Mouse (Mus musculus) liver, adult 2 months (tissue): ENCODE measurements around the gene Drg1. TPM values are rescaled to one million over a fixed set of nuclear protein-coding genes. Genes with fewer than 3 reads are reported as not detected.

ENCODE experiments used
- DNase-seq: peaks from one replicate; pipeline ENCODE4 v3.0.0-alpha.2; 2011; ENCODE audit warnings: low read depth, low spot score; ENCODE audit errors: extremely low read depth
- H3K27ac ChIP-seq: fragments of 200-500 bp; replicated peaks from 2 replicates; pipeline ENCODE4 v1.5.1; 2012; ENCODE audit warnings: low read depth, mild to moderate bottlenecking, control low read depth, inconsistent platforms, low read length; ENCODE audit not compliant: insufficient read depth
- H3K27me3 ChIP-seq: fragments of 200-500 bp; 2 replicates; pipeline ENCODE4 v1.6.1; 2012; ENCODE audit warnings: mild to moderate bottlenecking, moderate library complexity, low read length, inconsistent platforms; ENCODE audit not compliant: control insufficient read depth, insufficient read depth
- H3K36me3 ChIP-seq: fragments of 200-500 bp; 2 replicates; pipeline ENCODE4 v1.6.1; 2012; ENCODE audit warnings: low read length, inconsistent platforms; ENCODE audit not compliant: control insufficient read depth, insufficient read depth
- H3K4me1 ChIP-seq: fragments of 200-500 bp; 2 replicates; pipeline ENCODE4 v1.6.1; 2011; ENCODE audit warnings: low read length; ENCODE audit not compliant: control insufficient read depth, insufficient read depth
- H3K4me3 ChIP-seq: fragments of 200-500 bp; 2 replicates; pipeline ENCODE4 v1.5.1; 2011; ENCODE audit warnings: low read depth, mild to moderate bottlenecking, control low read depth, low read length, moderate library complexity; ENCODE audit not compliant: insufficient read depth
- H3K79me2 ChIP-seq: fragments of 200-500 bp; 2 replicates; pipeline ENCODE4 v1.6.1; 2012; ENCODE audit warnings: inconsistent platforms, mild to moderate bottlenecking, low read length, moderate library complexity; ENCODE audit not compliant: control insufficient read depth, insufficient read depth
- H3K9ac ChIP-seq: fragments of 200-500 bp; 2 replicates; pipeline ENCODE4 v1.6.1; 2012; ENCODE audit warnings: low read depth, mild to moderate bottlenecking, control low read depth, inconsistent platforms, low read length
- CTCF ChIP-seq: fragments of 200-500 bp; IDR thresholded peaks from 2 replicates; pipeline ENCODE4 v1.5.1; 2011; ENCODE audit warnings: low read depth, low read length, control low read depth
- POLR2A ChIP-seq: fragments of 200-500 bp; IDR thresholded peaks from 2 replicates; pipeline ENCODE4 v1.6.1; 2011; ENCODE audit warnings: low read length, control low read depth; ENCODE audit not compliant: insufficient read depth; ENCODE audit errors: extremely low read depth
- WGBS: fragments of 180-500 bp; shearing (Covaris S2); methylation state at CpG from one replicate; pipeline ENCODE4 v1.1.7; 2018; 5-methylcytosine and 5-hydroxymethylcytosine counted together
- polyA plus RNA-seq: library from polyadenylated mRNA; depleted of rRNA; stranded (reverse); fragments of >200 nt; gene quantifications from 2 replicates; pipeline ENCODE4 v1.2.3, GENCODE M21; 2012
- total RNA-seq: library from RNA; depleted of rRNA; stranded (reverse); fragments of >200 nt; gene quantifications from 2 replicates; pipeline ENCODE4 v1.2.3, GENCODE M21; 2014

Gene Drg1
- total and polyA plus RNA-seq, 2 experiments: 16.8 to 61.9 TPM

DNA sequence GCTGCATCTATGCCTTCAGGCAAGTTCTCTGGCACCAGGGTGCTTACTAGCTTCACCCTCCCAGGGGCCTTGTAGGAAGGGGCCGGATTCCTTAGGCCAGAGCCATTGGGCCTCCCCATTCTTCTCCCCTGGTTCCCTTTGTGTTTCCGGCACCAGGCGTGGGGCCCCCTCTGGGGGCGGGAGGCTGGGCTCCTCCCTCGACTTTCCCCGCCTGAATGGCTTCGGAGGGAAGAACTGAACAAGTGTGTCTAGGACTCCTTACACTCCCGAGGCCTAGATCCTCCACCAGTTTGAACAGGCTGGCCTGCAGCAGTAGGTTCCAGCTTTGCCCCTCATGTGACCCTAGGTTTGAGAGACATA, 25.8 kb upstream of the Drg1 start:
- H3K27ac ChIP-seq: no peak overlapping the region
- DNase-seq: no peak
- no peak overlapping the region for H3K4me3 ChIP-seq
- TF ChIP-seq POLR2A: no peak
- no peak for TF ChIP-seq CTCF
- no peak overlapping the region for H3K9ac ChIP-seq
- H3K79me2 ChIP-seq: peaks cover 3% of the 10 kb centered on the region; the same call in 1 of the 2 replicates
- no peaks in the 10 kb centered on the region for H3K27me3 ChIP-seq
- WGBS: 55% methylated on average over 8 of the region's 8 CpGs
- H3K4me1 ChIP-seq: peaks cover 2% of the 10 kb centered on the region
- no peaks in the 10 kb centered on the region; the same call in 1 of the 2 replicates for H3K36me3 ChIP-seq

DNA sequence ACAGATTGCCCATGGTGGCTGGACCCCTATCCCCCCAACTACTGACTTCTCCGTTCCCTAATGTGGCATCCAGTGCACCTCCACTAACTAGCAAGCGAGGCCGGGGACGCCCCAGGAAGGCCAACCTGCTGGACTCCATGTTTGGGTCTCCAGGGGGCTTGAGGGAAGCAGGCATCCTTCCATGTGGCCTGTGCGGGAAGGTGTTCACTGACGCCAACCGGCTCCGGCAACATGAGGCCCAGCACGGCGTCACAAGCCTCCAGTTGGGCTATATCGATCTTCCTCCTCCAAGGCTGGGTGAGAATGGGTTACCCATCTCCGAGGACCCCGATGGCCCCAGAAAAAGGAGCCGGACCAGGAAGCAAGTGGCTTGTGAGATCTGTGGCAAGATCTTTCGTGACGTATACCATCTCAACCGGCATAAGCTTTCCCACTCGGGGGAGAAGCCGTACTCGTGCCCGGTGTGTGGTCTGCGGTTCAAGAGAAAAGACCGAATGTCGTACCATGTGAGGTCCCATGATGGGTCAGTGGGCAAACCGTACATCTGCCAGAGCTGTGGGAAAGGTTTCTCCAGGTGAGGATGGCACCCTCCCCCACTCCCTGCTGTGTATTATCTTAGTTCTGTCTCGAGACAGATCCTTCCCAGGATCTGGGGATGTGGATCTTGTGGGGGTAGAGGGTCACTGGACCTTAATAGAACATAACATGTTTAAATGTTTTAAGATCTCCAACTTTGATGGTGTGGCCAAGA, 25.3 kb upstream of the Drg1 start:
- no peak for DNase-seq
- Histone ChIP-seq H3K27me3 (no peaks in the 10 kb centered on the region), H3K27ac (no peak overlapping the region), H3K4me1 (peaks cover 2% of the 10 kb centered on the region), H3K79me2 (peaks cover 3% of the 10 kb centered on the region; the same call in 1 of the 2 replicates), H3K9ac (0 out of 2 replicates have a peak overlapping the region, but pooled peaks have one; percentile 18), H3K36me3 (no peaks in the 10 kb centered on the region; the same call in 1 of the 2 replicates), H3K4me3 (peak overlapping the region; percentile 97)
- TF ChIP-seq POLR2A: no peak
- TF ChIP-seq CTCF: no peak
- WGBS: 68% methylated on average over 26 of the region's 26 CpGs

DNA sequence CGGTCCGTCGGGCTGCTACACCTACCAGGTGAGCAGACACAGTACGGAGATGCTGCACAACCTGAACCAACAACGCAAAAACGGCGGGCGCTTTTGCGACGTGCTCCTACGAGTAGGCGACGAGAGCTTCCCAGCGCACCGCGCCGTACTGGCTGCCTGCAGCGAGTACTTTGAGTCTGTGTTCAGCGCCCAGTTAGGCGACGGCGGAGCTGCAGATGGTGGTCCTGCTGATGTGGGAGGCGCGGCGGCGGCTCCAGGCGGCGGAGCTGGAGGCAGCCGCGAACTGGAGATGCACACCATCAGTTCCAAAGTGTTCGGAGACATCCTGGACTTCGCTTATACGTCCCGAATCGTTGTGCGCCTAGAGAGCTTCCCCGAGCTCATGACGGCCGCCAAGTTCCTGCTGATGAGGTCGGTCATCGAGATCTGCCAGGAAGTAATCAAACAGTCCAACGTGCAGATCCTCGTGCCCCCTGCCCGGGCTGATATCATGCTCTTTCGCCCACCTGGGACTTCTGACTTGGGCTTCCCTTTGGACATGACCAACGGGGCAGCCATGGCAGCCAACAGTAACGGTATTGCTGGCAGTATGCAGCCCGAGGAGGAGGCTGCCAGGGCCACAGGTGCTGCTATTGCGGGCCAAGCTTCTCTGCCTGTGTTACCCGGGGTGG, 24.6 kb upstream of the Drg1 start:
- Histone ChIP-seq H3K4me3 (peak overlapping the region; percentile 97), H3K4me1 (peaks cover 2% of the 10 kb centered on the region), H3K79me2 (peaks cover 3% of the 10 kb centered on the region; the same call in 1 of the 2 replicates), H3K27ac (no peak overlapping the region), H3K36me3 (no peaks in the 10 kb centered on the region; the same call in 1 of the 2 replicates), H3K27me3 (no peaks in the 10 kb centered on the region), H3K9ac (peak overlapping the region; percentile 78)
- 6% methylated on average over 50 of the region's 50 CpGs for WGBS
- no peak for DNase-seq
- TF ChIP-seq POLR2A (no peak), CTCF (no peak)

- peak overlapping the region; percentile 96 for H3K9ac ChIP-seq
- H3K27me3 ChIP-seq: no peaks in the 10 kb centered on the region
- under 1% methylated on average over 88 of the region's 92 CpGs for WGBS
- DNase-seq: peak; percentile 16
- peak overlapping the region; percentile 97 for H3K4me3 ChIP-seq
- peaks cover 3% of the 10 kb centered on the region; the same call in 1 of the 2 replicates for H3K79me2 ChIP-seq
- peaks cover 2% of the 10 kb centered on the region for H3K4me1 ChIP-seq
- H3K27ac ChIP-seq: peak overlapping the region; percentile 85
- no peaks in the 10 kb centered on the region; the same call in 1 of the 2 replicates for H3K36me3 ChIP-seq
- TF ChIP-seq POLR2A (peak; percentile 35; the same call in 1 of the 2 replicates), CTCF (peak; percentile 72)
Observed at GRCm38 (mm10) chr11:3289803-3290639, 23.8 kb upstream of the Drg1 start.

DNA sequence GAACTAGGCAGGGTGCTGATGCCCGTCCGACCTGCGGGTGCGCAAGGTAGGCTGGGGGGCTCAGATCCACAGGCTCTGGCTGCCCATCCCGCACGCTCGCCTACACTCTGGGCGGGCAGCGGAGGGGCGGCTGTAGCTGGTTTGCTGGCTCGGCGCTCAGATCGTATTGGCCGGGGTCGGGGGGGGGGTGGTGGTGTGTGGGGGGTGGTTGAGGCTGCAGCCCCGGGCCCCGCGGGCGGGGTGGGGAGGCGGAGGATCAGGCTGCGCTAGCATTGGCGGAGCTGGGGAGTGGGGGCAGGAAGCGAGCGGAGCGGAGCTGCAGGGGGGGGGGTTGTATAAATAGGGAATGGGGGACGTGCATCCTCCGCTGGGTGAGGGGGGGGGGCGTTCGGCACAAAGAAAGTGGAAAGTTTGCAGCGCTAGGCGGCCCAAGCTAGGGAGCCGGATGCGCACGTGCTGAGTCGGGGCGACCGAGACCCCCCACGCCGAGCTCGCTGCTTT, 23.1 kb upstream of the Drg1 start:
- Histone ChIP-seq H3K27ac (peak overlapping the region; percentile 85), H3K9ac (peak overlapping the region; percentile 96), H3K79me2 (peaks cover 3% of the 10 kb centered on the region; the same call in 1 of the 2 replicates), H3K27me3 (no peaks in the 10 kb centered on the region), H3K36me3 (no peaks in the 10 kb centered on the region; the same call in 1 of the 2 replicates), H3K4me3 (peak overlapping the region; percentile 97), H3K4me1 (peaks cover 2% of the 10 kb centered on the region)
- no peak for TF ChIP-seq POLR2A
- TF ChIP-seq CTCF: no peak
- 0% methylated on average over 37 of the region's 40 CpGs for WGBS
- no peak for DNase-seq
